Mouse (Mus musculus) ES-Bruce4 (cell line): ENCODE data around the gene Dph5. TPM values are rescaled to one million over a fixed set of nuclear protein-coding genes. Genes with fewer than 3 reads are reported as not detected.

Source experiments
- H3K27ac ChIP-seq: 2 replicates; pipeline ENCODE4 v1.5.1; 2012; ENCODE audit warnings: low read length, inconsistent platforms; ENCODE audit not compliant: insufficient read depth
- H3K27me3 ChIP-seq: 2 replicates; pipeline ENCODE4 v1.6.1; 2012; ENCODE audit warnings: mild to moderate bottlenecking, low read length, inconsistent platforms; ENCODE audit not compliant: control insufficient read depth, poor library complexity, insufficient read depth, severe bottlenecking
- H3K36me3 ChIP-seq: 2 replicates; pipeline ENCODE4 v1.6.1; 2012; ENCODE audit warnings: inconsistent platforms, mild to moderate bottlenecking, low read length, moderate library complexity; ENCODE audit not compliant: control insufficient read depth, poor library complexity, insufficient read depth, severe bottlenecking
- H3K4me1 ChIP-seq: one replicate; pipeline ENCODE4 v1.8.1; 2011; ENCODE audit warnings: low read length; ENCODE audit not compliant: control insufficient read depth, insufficient read depth
- H3K4me3 ChIP-seq: 2 replicates; pipeline ENCODE4 v1.5.1; 2011; ENCODE audit warnings: low read depth, mild to moderate bottlenecking, low read length
- H3K9ac ChIP-seq: 2 replicates; pipeline ENCODE4 v1.6.1; 2012; ENCODE audit warnings: low read depth, mild to moderate bottlenecking, inconsistent platforms; ENCODE audit not compliant: poor library complexity, severe bottlenecking
- H3K9me3 ChIP-seq: replicated peaks from 2 replicates; pipeline ENCODE4 v1.6.1; 2012; ENCODE audit warnings: mild to moderate bottlenecking, low read length, inconsistent platforms; ENCODE audit not compliant: control insufficient read depth, poor library complexity, insufficient read depth, severe bottlenecking
- CTCF ChIP-seq: IDR thresholded peaks from one replicate; pipeline ENCODE4 v1.8.1; 2011; ENCODE audit warnings: low read depth, low read length
- EP300 ChIP-seq: IDR thresholded peaks from 2 replicates; pipeline ENCODE4 v1.6.1; 2011; ENCODE audit warnings: low read depth, low read length; ENCODE audit not compliant: insufficient read depth
- POLR2A ChIP-seq: IDR thresholded peaks from one replicate; pipeline ENCODE4 v1.8.1; 2011; ENCODE audit warnings: low read length; ENCODE audit not compliant: insufficient read depth
- polyA plus RNA-seq: library from polyadenylated mRNA; stranded (reverse); fragments of >200 nt; gene quantifications from 2 replicates; pipeline ENCODE4 v1.2.4, GENCODE M21; 2011; ENCODE audit warnings: low read depth; ENCODE audit not compliant: missing spikeins, insufficient read depth, insufficient read length

Dph5 gene
- polyA plus RNA-seq, 1 experiment, result 33.2 TPM

DNA sequence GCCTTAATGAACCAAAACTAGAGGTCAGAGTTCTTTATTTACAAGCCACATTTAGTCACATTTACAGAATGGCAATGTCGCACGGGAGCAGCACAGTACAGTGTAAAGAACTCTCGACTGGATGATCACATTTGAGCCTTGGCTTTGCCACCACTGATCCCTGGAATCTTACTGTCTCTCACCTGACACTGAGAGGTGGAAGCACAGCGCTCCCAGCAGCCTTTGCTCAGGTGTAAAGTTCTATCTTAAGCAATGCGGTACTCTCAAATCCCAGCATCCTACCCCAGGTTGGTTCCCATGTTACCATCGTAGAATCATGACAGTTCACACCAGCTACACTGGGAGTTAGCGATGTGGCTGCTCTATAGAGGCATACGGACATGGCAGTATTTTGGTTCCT is 53.8 kb downstream of the Dph5 start:
- TF ChIP-seq POLR2A (no peak), CTCF (no peak), EP300 (no peak)
- Histone ChIP-seq H3K9me3 (no peaks in the 10 kb centered on the region), H3K27ac (no peak overlapping the region), H3K27me3 (no peaks in the 10 kb centered on the region), H3K9ac (no peak overlapping the region), H3K36me3 (no peaks in the 10 kb centered on the region; the same call in 1 of the 2 replicates), H3K4me3 (no peak overlapping the region), H3K4me1 (no peaks in the 10 kb centered on the region)

DNA sequence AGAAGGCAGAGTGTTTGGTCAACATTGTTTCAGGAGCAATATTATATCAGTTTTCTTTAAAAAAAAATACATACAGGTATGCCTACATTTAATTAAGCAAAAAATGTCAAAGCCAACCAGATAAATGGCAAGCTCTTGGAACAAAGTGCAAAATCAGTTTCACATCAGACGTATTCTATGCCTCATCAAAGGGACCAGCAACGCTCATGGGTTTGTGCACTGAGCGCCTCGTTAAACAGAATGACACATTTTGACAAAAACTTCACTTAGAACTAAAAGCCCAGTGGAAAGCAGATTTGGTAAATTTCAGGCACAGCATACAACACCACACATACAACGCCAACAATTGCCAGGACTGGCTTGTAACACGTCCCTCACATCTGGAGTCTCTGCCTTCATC is 56.7 kb downstream of the Dph5 start:
- H3K4me3 ChIP-seq, result no peak overlapping the region
- H3K9ac ChIP-seq, result no peak overlapping the region
- TF ChIP-seq POLR2A, result no peak
- TF ChIP-seq CTCF, result no peak
- no peak for TF ChIP-seq EP300
- no peaks in the 10 kb centered on the region for H3K27me3 ChIP-seq
- H3K9me3 ChIP-seq, result no peaks in the 10 kb centered on the region
- H3K27ac ChIP-seq, result no peak overlapping the region
- no peaks in the 10 kb centered on the region; the same call in 1 of the 2 replicates for H3K36me3 ChIP-seq
- no peaks in the 10 kb centered on the region for H3K4me1 ChIP-seq

DNA sequence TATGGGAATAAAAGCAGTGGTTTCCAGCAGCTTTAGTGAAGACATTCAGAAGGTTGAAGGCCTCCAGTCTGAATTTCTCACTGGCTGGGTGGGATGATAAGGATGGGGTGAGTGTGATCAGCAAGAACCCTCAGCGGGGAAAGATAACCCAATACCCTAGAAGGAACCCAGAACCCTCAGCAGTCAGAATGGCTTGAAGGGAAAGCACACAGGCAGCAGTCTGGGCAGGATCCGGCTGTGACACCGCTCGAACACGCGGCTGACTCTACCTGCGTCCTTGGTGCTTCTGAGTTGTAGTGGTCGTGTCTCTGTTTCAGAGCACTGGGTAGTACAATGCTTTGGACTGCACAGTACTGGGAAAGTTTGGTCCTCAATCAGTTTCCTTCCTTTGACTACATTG is 58.6 kb downstream of the Dph5 start:
- H3K36me3 ChIP-seq, result no peaks in the 10 kb centered on the region; the same call in 1 of the 2 replicates
- no peak overlapping the region for H3K27ac ChIP-seq
- no peaks in the 10 kb centered on the region for H3K4me1 ChIP-seq
- no peak overlapping the region for H3K4me3 ChIP-seq
- no peak overlapping the region for H3K9ac ChIP-seq
- H3K9me3 ChIP-seq, result no peaks in the 10 kb centered on the region
- TF ChIP-seq POLR2A (no peak), EP300 (no peak), CTCF (no peak)
- no peaks in the 10 kb centered on the region for H3K27me3 ChIP-seq

DNA sequence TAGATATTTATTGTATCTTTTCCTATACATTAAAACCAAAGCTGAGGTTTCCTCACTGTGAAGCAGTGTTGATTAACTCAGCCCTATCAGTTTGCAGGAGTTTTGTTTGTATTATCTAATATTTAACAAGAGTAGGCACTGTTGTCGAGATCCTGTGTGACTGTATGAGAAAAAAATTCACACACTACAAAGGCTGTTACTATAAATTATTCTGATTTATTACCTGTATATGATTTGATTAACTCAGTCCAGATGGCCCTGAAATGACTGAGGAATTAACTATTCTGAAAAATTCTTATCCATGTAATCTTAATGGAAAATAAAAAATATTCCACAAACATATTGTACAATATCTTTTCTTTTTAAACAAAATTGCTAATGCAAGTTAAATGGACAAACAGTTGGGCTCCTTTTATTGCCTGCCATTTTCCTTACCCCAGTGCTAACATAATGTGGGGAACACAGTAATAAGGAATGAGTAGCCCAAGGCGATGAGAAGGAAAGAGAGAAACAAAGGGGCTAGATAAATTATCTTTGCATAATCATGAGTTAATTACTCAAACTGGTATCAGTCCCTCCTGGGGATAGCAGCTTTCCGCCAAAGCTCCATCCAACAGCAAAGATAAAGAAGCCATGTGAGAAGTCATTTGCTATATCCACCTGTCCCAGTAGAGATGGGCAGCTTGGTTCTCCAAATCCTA is 61.7 kb downstream of the Dph5 start:
- no peaks in the 10 kb centered on the region for H3K27me3 ChIP-seq
- TF ChIP-seq POLR2A (no peak), CTCF (no peak), EP300 (no peak)
- no peak overlapping the region for H3K4me3 ChIP-seq
- no peaks in the 10 kb centered on the region for H3K9me3 ChIP-seq
- no peaks in the 10 kb centered on the region for H3K4me1 ChIP-seq
- no peak overlapping the region for H3K9ac ChIP-seq
- H3K36me3 ChIP-seq, result peaks cover 8% of the 10 kb centered on the region
- no peak overlapping the region for H3K27ac ChIP-seq

DNA sequence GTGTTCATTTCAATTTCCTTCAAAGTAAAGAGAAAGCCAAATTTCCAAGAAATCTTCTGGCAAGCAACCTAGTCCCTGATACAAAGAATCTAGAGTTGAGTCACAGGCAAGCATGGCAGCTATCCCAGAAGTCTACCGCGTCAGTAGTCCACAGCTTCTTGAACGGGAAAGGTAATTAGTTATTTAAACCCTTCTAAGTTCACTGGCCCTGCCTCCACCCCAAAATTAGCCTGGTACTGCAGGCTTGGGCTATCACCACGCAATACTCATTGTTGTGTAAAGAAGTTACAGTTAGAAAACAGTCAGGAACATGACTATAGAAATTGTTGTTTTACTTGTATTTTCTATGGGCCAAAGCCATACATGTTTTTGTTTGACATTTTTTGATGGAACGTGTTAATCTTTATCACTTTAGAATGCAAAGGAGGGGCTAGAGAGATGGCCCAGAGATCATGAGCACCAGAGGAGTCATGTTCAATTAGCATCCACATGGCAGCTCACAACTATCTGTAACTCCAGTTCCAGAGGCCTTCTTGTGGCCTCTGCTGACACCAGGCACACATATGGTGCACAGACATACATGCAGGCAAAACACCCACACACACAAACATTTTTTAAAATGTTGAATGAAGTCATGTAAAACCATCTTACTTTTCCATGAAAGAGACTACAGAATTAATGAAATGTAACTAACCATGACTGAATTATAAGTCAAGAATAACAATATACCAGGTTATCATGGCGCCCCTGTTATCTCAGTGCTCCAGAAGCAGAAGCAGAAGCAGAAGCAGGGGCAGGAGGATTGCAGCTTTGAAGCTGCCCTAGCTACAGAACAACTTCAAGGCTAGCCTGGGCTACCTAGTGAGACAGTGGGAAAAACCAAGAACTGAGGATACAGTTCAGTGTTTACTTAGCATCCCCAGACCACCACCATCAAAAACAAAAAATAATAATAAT is 62.6 kb downstream of the Dph5 start:
- no peak overlapping the region for H3K4me3 ChIP-seq
- peaks cover 8% of the 10 kb centered on the region for H3K36me3 ChIP-seq
- no peak overlapping the region for H3K9ac ChIP-seq
- H3K27ac ChIP-seq, result no peak overlapping the region
- no peaks in the 10 kb centered on the region for H3K27me3 ChIP-seq
- no peaks in the 10 kb centered on the region for H3K4me1 ChIP-seq
- H3K9me3 ChIP-seq, result no peaks in the 10 kb centered on the region
- TF ChIP-seq POLR2A (no peak), CTCF (no peak), EP300 (no peak)
